ENCODE assay signal across 30 mouse cellular contexts in genomic region chr10:115475000-115475550, GRCm38 (mm10).
DNase-seq lines count a peak whose midpoint lies in the region; ATAC-seq and TF ChIP-seq lines count a peak whose summit lies in the region.
"Had no signal": no experiment of that assay in that cellular context is flagged by ENCODE, and none has a peak within 500 bp of the region (broad histone marks: within the 10 kb centered on the region; RNA-seq: fewer than 3 reads in every experiment).

No protein-coding gene starts in this region.

- H3K36me3 ChIP-seq in midbrain, embryonic 10.5 days = no peaks in the 10 kb centered on the region
- no peaks in the 10 kb centered on the region for H3K36me3 ChIP-seq in midbrain, embryonic 13.5 days
- no peaks in the 10 kb centered on the region for H3K36me3 ChIP-seq in midbrain, embryonic 14.5 days (ENCODE audit: control insufficient read depth, insufficient read depth, low read length)
- H3K36me3 ChIP-seq in midbrain, postnatal 0 days (ENCODE audit: insufficient read depth, low read length) = no peaks in the 10 kb centered on the region
- H3K36me3 ChIP-seq: embryonic facial prominence, embryonic 10.5 days; embryonic facial prominence, embryonic 13.5 days; forebrain, embryonic 12.5 days; forebrain, embryonic 15.5 days; G1E; heart, embryonic 12.5 days; heart, embryonic 15.5 days; hindbrain, embryonic 13.5 days had no signal

- intact Hi-C loops in heart, postnatal 36 days (cut with DNase I) = no loop called here

- H3K4me2 ChIP-seq in midbrain, embryonic 13.5 days (replicated peaks) = no peak overlapping the region
- no peak overlapping the region for H3K4me2 ChIP-seq in midbrain, embryonic 14.5 days (ENCODE audit: low read length)
- no peak overlapping the region for H3K4me2 ChIP-seq in midbrain, postnatal 0 days (ENCODE audit: low read depth, low read length, poor library complexity, severe bottlenecking)
- H3K4me2 ChIP-seq: embryonic facial prominence, embryonic 13.5 days; forebrain, embryonic 12.5 days; forebrain, embryonic 15.5 days; heart, embryonic 12.5 days; heart, embryonic 15.5 days; hindbrain, embryonic 13.5 days had no signal

- peaks cover 34% of the 10 kb centered on the region for H3K27me3 ChIP-seq in midbrain, embryonic 10.5 days (ENCODE audit: low read depth, poor library complexity, severe bottlenecking)
- H3K27me3 ChIP-seq in midbrain, embryonic 13.5 days = peaks cover 3% of the 10 kb centered on the region
- H3K27me3 ChIP-seq in midbrain, embryonic 14.5 days (ENCODE audit: control insufficient read depth, insufficient read depth, low read length) = no peaks in the 10 kb centered on the region; the same call in 1 of the 2 replicates
- no peaks in the 10 kb centered on the region for H3K27me3 ChIP-seq in midbrain, postnatal 0 days (ENCODE audit: insufficient read depth, low read length)
- H3K27me3 ChIP-seq: heart, embryonic 12.5 days; heart, embryonic 15.5 days had no signal

- TF ChIP-seq CTCF in midbrain, postnatal 0 days (IDR thresholded peaks at IDR 0.05) = no peak

- peak overlapping the region; percentile 75 for H3K27ac ChIP-seq in midbrain, embryonic 10.5 days (replicated peaks)
- H3K27ac ChIP-seq in midbrain, embryonic 13.5 days = no peak overlapping the region
- H3K27ac ChIP-seq in midbrain, embryonic 14.5 days (replicated peaks; ENCODE audit: low read depth, low read length) = no peak overlapping the region
- H3K27ac ChIP-seq in midbrain, postnatal 0 days (ENCODE audit: low read depth, low read length) = no peak overlapping the region
- H3K27ac ChIP-seq: embryonic facial prominence, embryonic 10.5 days; embryonic facial prominence, embryonic 13.5 days; forebrain, embryonic 12.5 days; forebrain, embryonic 15.5 days; heart, embryonic 15.5 days; hindbrain, embryonic 13.5 days had no signal

- no peak for DNase-seq in midbrain, embryonic 10.5 days (ENCODE audit: low spot score)
- peak; percentile 27 for DNase-seq in midbrain, embryonic 14.5 days
- DNase-seq in midbrain, postnatal 0 days (ENCODE audit: low spot score) = no peak
- peak; percentile 77 for DNase-seq in R1 (ENCODE audit: low read depth, low spot score)
- no peak for DNase-seq in heart, postnatal 36 days
- no peak for DNase-seq in adrenal gland, adult (ENCODE audit: inconsistent age in 2 of 2, low spot score in 1 of 2)
- DNase-seq: adrenal gland, postnatal 10 days; adrenal gland, postnatal 36 days; cerebellum, adult 18-20 months; cerebellum, adult 9-11 months; cerebellum, postnatal 36 days; embryo, embryonic 11 days; gastrocnemius, postnatal 25 days; heart, adult 18-20 months; heart, postnatal 10 days; heart, postnatal 4 days had no signal

- no peak overlapping the region for H3K9ac ChIP-seq in midbrain, embryonic 13.5 days (replicated peaks)
- no peak overlapping the region for H3K9ac ChIP-seq in midbrain, embryonic 14.5 days (replicated peaks; ENCODE audit: low read length)
- H3K9ac ChIP-seq in midbrain, postnatal 0 days (replicated peaks; ENCODE audit: low read length, poor library complexity, severe bottlenecking) = no peak overlapping the region
- H3K9ac ChIP-seq: embryonic facial prominence, embryonic 13.5 days; forebrain, embryonic 12.5 days; forebrain, embryonic 15.5 days; heart, embryonic 12.5 days; heart, embryonic 15.5 days; hindbrain, embryonic 13.5 days had no signal

- H3K9me3 ChIP-seq in midbrain, embryonic 10.5 days (replicated peaks) = no peaks in the 10 kb centered on the region
- no peaks in the 10 kb centered on the region for H3K9me3 ChIP-seq in midbrain, embryonic 13.5 days
- no peaks in the 10 kb centered on the region for H3K9me3 ChIP-seq in midbrain, embryonic 14.5 days (ENCODE audit: control insufficient read depth, low read length)
- H3K9me3 ChIP-seq in midbrain, postnatal 0 days (ENCODE audit: low read length) = no peaks in the 10 kb centered on the region
- H3K9me3 ChIP-seq: embryonic facial prominence, embryonic 10.5 days; embryonic facial prominence, embryonic 13.5 days; forebrain, embryonic 12.5 days; forebrain, embryonic 15.5 days; G1E; heart, embryonic 12.5 days; heart, embryonic 15.5 days; hindbrain, embryonic 13.5 days had no signal

- H3K4me1 ChIP-seq in midbrain, embryonic 10.5 days = peaks cover 47% of the 10 kb centered on the region
- H3K4me1 ChIP-seq in midbrain, embryonic 13.5 days (replicated peaks) = peaks cover 22% of the 10 kb centered on the region
- H3K4me1 ChIP-seq in midbrain, embryonic 14.5 days (ENCODE audit: control insufficient read depth, insufficient read depth, low read length) = peaks cover 12% of the 10 kb centered on the region
- peaks cover 3% of the 10 kb centered on the region; the same call in 1 of the 2 replicates for H3K4me1 ChIP-seq in midbrain, postnatal 0 days (ENCODE audit: insufficient read depth, low read length)

- ATAC-seq in midbrain, embryonic 13.5 days = no peak
- no peak for ATAC-seq in midbrain, embryonic 14.5 days (ENCODE audit: low FRiP score, low TSS enrichment)
- ATAC-seq in midbrain, postnatal 0 days (ENCODE audit: low FRiP score) = no peak
- ATAC-seq: activated CD4-positive, CD25-positive, alpha-beta regulatory T cell, adult 4 months; CD4-positive, CD25-positive, alpha-beta regulatory T cell, adult 4 months; forebrain, embryonic 15.5 days; intestine, postnatal 0 days; Patski had no signal

- H3K4me3 ChIP-seq in midbrain, embryonic 10.5 days = no peak overlapping the region
- H3K4me3 ChIP-seq in midbrain, embryonic 13.5 days (replicated peaks) = no peak overlapping the region
- H3K4me3 ChIP-seq in midbrain, embryonic 14.5 days (replicated peaks; ENCODE audit: low read depth, low read length) = no peak overlapping the region
- H3K4me3 ChIP-seq in midbrain, postnatal 0 days (ENCODE audit: low read depth, low read length) = no peak overlapping the region
- H3K4me3 ChIP-seq: embryonic facial prominence, embryonic 10.5 days; embryonic facial prominence, embryonic 13.5 days; erythroblast, embryonic 14.5 days; forebrain, embryonic 12.5 days; forebrain, embryonic 15.5 days; heart, embryonic 12.5 days; heart, embryonic 15.5 days; hindbrain, embryonic 13.5 days had no signal

- 48% methylated on average over 7 of the region's 7 CpGs for WGBS in midbrain, embryonic 10.5 days
- WGBS in midbrain, embryonic 13.5 days = 39% methylated on average over 7 of the region's 7 CpGs
- WGBS in midbrain, embryonic 14.5 days = 42% methylated on average over 7 of the region's 7 CpGs
- WGBS in midbrain, postnatal 0 days = 49% methylated on average over 7 of the region's 7 CpGs

Comparison
In these comparisons a context has a peak if more than half of its experiments do, and no peak if none do; other contexts are left out.
1. DNase-seq: peak in midbrain, embryonic 14.5 days (single experiment) and R1 (single experiment); none in midbrain, embryonic 10.5 days (single experiment), midbrain, postnatal 0 days (single experiment), heart, postnatal 36 days (0 of 2) and adrenal gland, adult (0 of 2).